Mouse (Mus musculus) heart, adult 2 months (tissue): ENCODE data around the gene Phf19.

Experiments used
- CTCF ChIP-seq: fragments of 200-600 bp; IDR thresholded peaks from 2 replicates; pipeline ENCODE4 v1.8.1; 2022; ENCODE audit warnings: antibody characterized with exemption, mild to moderate bottlenecking, moderate library complexity
- EP300 ChIP-seq: fragments of 200-500 bp; IDR thresholded peaks from 2 replicates; pipeline ENCODE4 v1.6.1; 2011; ENCODE audit warnings: low read depth, low read length, control low read depth; ENCODE audit not compliant: insufficient read depth
- POLR2A ChIP-seq: fragments of 200-500 bp; IDR thresholded peaks from 2 replicates; pipeline ENCODE4 v1.6.1; 2011; ENCODE audit warnings: mild to moderate bottlenecking, low read depth, low read length, control low read depth; ENCODE audit not compliant: insufficient read depth

GRCm38 (mm10) chr2:34941061-34941675 lies 27.3 kb upstream of the Phf19 start:
- no peak for TF ChIP-seq CTCF
- TF ChIP-seq POLR2A = no peak
- TF ChIP-seq EP300 = no peak
